Mouse (Mus musculus) limb, embryonic 11.5 days (tissue): ENCODE data around the gene Prkcb. TPM values are rescaled to one million over a fixed set of nuclear protein-coding genes. Genes with fewer than 3 reads are reported as not detected.

Experiments
- ATAC-seq: fragments of 200-750 bp; cut with Nextera tagmentation; 2 replicates; pipeline ENCODE4 v1.8.0; 2017; ENCODE audit warnings: low read depth; ENCODE audit not compliant: insufficient number of reproducible peaks, low FRiP score, low TSS enrichment
- DNase-seq: peaks from one replicate; pipeline ENCODE4 v3.0.0-alpha.2; 2015; ENCODE audit warnings: low spot score
- H3K27ac ChIP-seq: fragments of 300-500 bp; sonication (generic); replicated peaks from 2 replicates; pipeline ENCODE4 v1.5.1; 2014; ENCODE audit warnings: low read depth, mild to moderate bottlenecking, low read length
- H3K27me3 ChIP-seq: fragments of 300-500 bp; sonication (generic); 2 replicates; pipeline ENCODE4 v1.6.1; 2014; ENCODE audit warnings: mild to moderate bottlenecking, low read length, mixed read lengths; ENCODE audit not compliant: control insufficient read depth, insufficient read depth
- H3K36me3 ChIP-seq: fragments of 300-500 bp; sonication (generic); 2 replicates; pipeline ENCODE4 v1.6.1; 2014; ENCODE audit warnings: mild to moderate bottlenecking, low read length, moderate library complexity, mixed read lengths; ENCODE audit not compliant: control insufficient read depth, insufficient read depth
- H3K4me1 ChIP-seq: fragments of 300-500 bp; sonication (generic); 2 replicates; pipeline ENCODE4 v1.6.1; 2014; ENCODE audit warnings: low read length, mixed read lengths; ENCODE audit not compliant: control insufficient read depth, insufficient read depth
- H3K4me2 ChIP-seq: fragments of 300-500 bp; sonication (generic); 2 replicates; pipeline ENCODE4 v1.6.1; 2014; ENCODE audit warnings: low read depth, mild to moderate bottlenecking, moderate library complexity; ENCODE audit not compliant: severe bottlenecking
- H3K4me3 ChIP-seq: fragments of 300-500 bp; sonication (generic); 2 replicates; pipeline ENCODE4 v1.5.1; 2014; ENCODE audit warnings: low read depth, low read length
- H3K9ac ChIP-seq: fragments of 300-500 bp; sonication (generic); 2 replicates; pipeline ENCODE4 v1.6.1; 2014; ENCODE audit warnings: mild to moderate bottlenecking, low read length
- H3K9me3 ChIP-seq: fragments of 300-500 bp; sonication (generic); 2 replicates; pipeline ENCODE4 v1.6.1; 2016; ENCODE audit warnings: low read length; ENCODE audit not compliant: control insufficient read depth
- WGBS: fragments of 180-500 bp; shearing (Covaris S2); extraction: QIAGEN DNeasy Blood & Tissue Kit; methylation state at CpG from one replicate; pipeline ENCODE4 v1.1.7; 2014; 5-methylcytosine and 5-hydroxymethylcytosine counted together
- polyA plus RNA-seq: library from polyadenylated mRNA; unstranded; fragments of >200 nt; fragmentation: Nextera tagmentation; extraction: Ambion mirVana; gene quantifications from 2 replicates; pipeline ENCODE4 v1.2.1, GENCODE M21; 2014

Gene Prkcb
- polyA plus RNA-seq, 1 experiment from 2014 or later = 4.4 TPM

GRCm38 (mm10) chr7:122350741-122351140 is 62.2 kb downstream of the Prkcb start:
- ATAC-seq (no peak), DNase-seq (no peak)
- Histone ChIP-seq H3K27me3 (peaks cover 3% of the 10 kb centered on the region; the same call in 1 of the 2 replicates), H3K4me2 (no peak overlapping the region), H3K9me3 (no peaks in the 10 kb centered on the region), H3K4me1 (0 out of 2 replicates have a peak, but pooled peaks cover 3% of the 10 kb centered on the region), H3K4me3 (no peak overlapping the region), H3K27ac (no peak overlapping the region), H3K36me3 (no peaks in the 10 kb centered on the region), H3K9ac (no peak overlapping the region)
- WGBS = 83% methylated on average over 2 of the region's 2 CpGs

GRCm38 (mm10) chr7:122351816-122352215 is 63.3 kb downstream of the Prkcb start:
- Histone ChIP-seq H3K27me3 (peaks cover 3% of the 10 kb centered on the region; the same call in 1 of the 2 replicates), H3K9ac (no peak overlapping the region), H3K4me3 (no peak overlapping the region), H3K4me2 (no peak overlapping the region), H3K4me1 (0 out of 2 replicates have a peak, but pooled peaks cover 3% of the 10 kb centered on the region), H3K9me3 (no peaks in the 10 kb centered on the region), H3K36me3 (no peaks in the 10 kb centered on the region), H3K27ac (no peak overlapping the region)
- 81% methylated on average over 4 of the region's 4 CpGs for WGBS
- no peak for ATAC-seq
- DNase-seq = no peak

GRCm38 (mm10) chr7:122352566-122353277 is 64.2 kb downstream of the Prkcb start:
- peak; percentile 37 for DNase-seq
- no peak overlapping the region for H3K4me3 ChIP-seq
- no peak overlapping the region for H3K9ac ChIP-seq
- no peaks in the 10 kb centered on the region for H3K9me3 ChIP-seq
- peaks cover 3% of the 10 kb centered on the region; the same call in 1 of the 2 replicates for H3K27me3 ChIP-seq
- H3K27ac ChIP-seq = no peak overlapping the region
- H3K4me2 ChIP-seq = no peak overlapping the region
- no peaks in the 10 kb centered on the region for H3K36me3 ChIP-seq
- WGBS = 63% methylated on average over 12 of the region's 12 CpGs
- H3K4me1 ChIP-seq = 0 out of 2 replicates have a peak, but pooled peaks cover 3% of the 10 kb centered on the region
- ATAC-seq = no peak

GRCm38 (mm10) chr7:122353329-122353728 is 64.8 kb downstream of the Prkcb start:
- Histone ChIP-seq H3K4me1 (0 out of 2 replicates have a peak, but pooled peaks cover 3% of the 10 kb centered on the region), H3K36me3 (no peaks in the 10 kb centered on the region), H3K9ac (no peak overlapping the region), H3K27me3 (peaks cover 3% of the 10 kb centered on the region; the same call in 1 of the 2 replicates), H3K9me3 (no peaks in the 10 kb centered on the region), H3K27ac (no peak overlapping the region), H3K4me2 (no peak overlapping the region), H3K4me3 (no peak overlapping the region)
- ATAC-seq (peak; percentile 31; the same call in 1 of the 2 replicates), DNase-seq (peak; percentile 24)
- WGBS = 34% methylated on average over 4 of the region's 4 CpGs

- WGBS = 59% methylated on average over 2 of the region's 2 CpGs
- no peaks in the 10 kb centered on the region for H3K36me3 ChIP-seq
- 0 out of 2 replicates have a peak, but pooled peaks cover 3% of the 10 kb centered on the region for H3K4me1 ChIP-seq
- ATAC-seq (no peak), DNase-seq (no peak)
- no peak overlapping the region for H3K9ac ChIP-seq
- H3K9me3 ChIP-seq = no peaks in the 10 kb centered on the region
- no peaks in the 10 kb centered on the region for H3K27me3 ChIP-seq
- H3K4me3 ChIP-seq = no peak overlapping the region
- no peak overlapping the region for H3K4me2 ChIP-seq
- H3K27ac ChIP-seq = no peak overlapping the region
Measured at GRCm38 (mm10) chr7:122356941-122357340, 68.4 kb downstream of the Prkcb start.

GRCm38 (mm10) chr7:122357847-122358246 is 69.3 kb downstream of the Prkcb start:
- H3K36me3 ChIP-seq = no peaks in the 10 kb centered on the region
- no peak overlapping the region for H3K4me3 ChIP-seq
- 89% methylated on average over 7 of the region's 7 CpGs for WGBS
- H3K9me3 ChIP-seq = no peaks in the 10 kb centered on the region
- no peak for DNase-seq
- no peak overlapping the region for H3K9ac ChIP-seq
- H3K27me3 ChIP-seq = no peaks in the 10 kb centered on the region
- H3K27ac ChIP-seq = no peak overlapping the region
- H3K4me1 ChIP-seq = no peaks in the 10 kb centered on the region
- no peak overlapping the region for H3K4me2 ChIP-seq
- ATAC-seq = no peak

- Histone ChIP-seq H3K27ac (no peak overlapping the region), H3K4me3 (no peak overlapping the region), H3K36me3 (no peaks in the 10 kb centered on the region), H3K9me3 (no peaks in the 10 kb centered on the region), H3K4me1 (no peaks in the 10 kb centered on the region), H3K27me3 (no peaks in the 10 kb centered on the region), H3K4me2 (no peak overlapping the region), H3K9ac (no peak overlapping the region)
- 75% methylated on average over 1 of the region's 1 CpGs for WGBS
- ATAC-seq (no peak), DNase-seq (no peak)
Measured at GRCm38 (mm10) chr7:122366635-122367034, 78.1 kb downstream of the Prkcb start.

GRCm38 (mm10) chr7:122367303-122368007 is 78.9 kb downstream of the Prkcb start:
- H3K9me3 ChIP-seq = no peaks in the 10 kb centered on the region
- no peak for ATAC-seq
- no peak overlapping the region for H3K4me3 ChIP-seq
- H3K9ac ChIP-seq = no peak overlapping the region
- H3K27me3 ChIP-seq = no peaks in the 10 kb centered on the region
- DNase-seq = no peak
- no peaks in the 10 kb centered on the region for H3K36me3 ChIP-seq
- no peak overlapping the region for H3K4me2 ChIP-seq
- H3K4me1 ChIP-seq = no peaks in the 10 kb centered on the region
- no peak overlapping the region for H3K27ac ChIP-seq
- WGBS = 88% methylated on average over 7 of the region's 7 CpGs
